Comparison of ENCODE assay signal across 20 mouse cellular contexts in the genomic region with DNA sequence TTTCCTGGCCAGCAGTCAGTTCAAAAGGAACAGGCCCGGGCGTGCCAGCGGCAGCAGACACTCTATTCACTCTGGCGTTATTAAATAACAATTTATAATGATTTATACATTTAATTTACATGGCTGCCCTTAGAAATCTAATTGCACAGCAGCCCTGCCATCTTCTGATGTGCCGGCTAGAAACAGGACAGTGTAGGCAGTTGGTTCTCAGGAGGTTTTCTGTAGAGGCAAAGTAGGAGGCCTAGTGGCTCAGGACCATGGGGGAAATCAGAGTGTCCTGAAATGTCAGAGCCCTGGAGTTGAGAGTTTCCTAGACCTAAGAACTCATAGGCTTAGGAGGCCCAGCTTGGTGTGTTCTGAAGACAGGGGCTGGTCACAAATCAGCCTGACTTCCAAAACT.
"Had no signal": no experiment of that assay in that cellular context is flagged by ENCODE, and none has a peak within 500 bp of the region (broad histone marks: within the 10 kb centered on the region; RNA-seq: fewer than 3 reads in every experiment).

No protein-coding gene starts in this region.

- DNase-seq: kidney, adult 2 months; kidney, postnatal 25 days; layer of hippocampus, adult 9-11 months; liver, postnatal 0 days; lung, embryonic 14.5 days; midbrain, embryonic 14.5 days; right cerebral cortex, adult 18-20 months; right cerebral cortex, postnatal 14 days; right cerebral cortex, postnatal 4 days; thymus, adult 18-20 months; thymus, postnatal 36 days had no signal

- H3K9ac ChIP-seq: limb, embryonic 12.5 days; limb, embryonic 15.5 days; liver, embryonic 14.5 days; liver, postnatal 0 days; lung, embryonic 14.5 days; neural tube, embryonic 12.5 days had no signal

- H3K36me3 ChIP-seq: limb, embryonic 12.5 days; limb, embryonic 15.5 days; neural tube, embryonic 12.5 days had no signal

- H3K4me1 ChIP-seq: neural tube, embryonic 12.5 days had no signal

- H3K9me3 ChIP-seq: limb, embryonic 12.5 days; limb, embryonic 15.5 days; neural tube, embryonic 12.5 days had no signal

- H3K27ac ChIP-seq: kidney, postnatal 0 days; layer of hippocampus, adult 2 months; limb, embryonic 12.5 days; limb, embryonic 15.5 days; liver, embryonic 14.5 days; macrophage; neural tube, embryonic 12.5 days had no signal

- H3K27me3 ChIP-seq: limb, embryonic 15.5 days; neural tube, embryonic 12.5 days had no signal

- H3K4me2 ChIP-seq: limb, embryonic 12.5 days; limb, embryonic 15.5 days; liver, embryonic 11.5 days; lung, embryonic 14.5 days; neural tube, embryonic 12.5 days had no signal

- ATAC-seq: liver, postnatal 0 days; lung, postnatal 0 days had no signal

- H3K4me3 ChIP-seq: layer of hippocampus, adult 2 months; limb, embryonic 12.5 days; limb, embryonic 15.5 days; neural tube, embryonic 12.5 days had no signal
